Mouse (Mus musculus) liver, postnatal 0 days (tissue): ENCODE measurements around the gene Mri1. TPM values are rescaled to one million over a fixed set of nuclear protein-coding genes. Genes with fewer than 3 reads are reported as not detected.

Experiments used
- ATAC-seq: fragments of 200-750 bp; cut with Nextera tagmentation; 2 replicates; pipeline ENCODE4 v1.8.0; 2017; ENCODE audit warnings: mild to moderate bottlenecking, moderate library complexity
- DNase-seq: peaks from one replicate; pipeline ENCODE4 v3.0.0-alpha.2; 2016
- H3K27ac ChIP-seq: fragments of 300-500 bp; sonication (generic); 2 replicates; pipeline ENCODE4 v1.5.1; 2014; ENCODE audit warnings: antibody characterized with exemption, moderate library complexity, mild to moderate bottlenecking, low read depth
- H3K27me3 ChIP-seq: fragments of 300-500 bp; sonication (generic); 2 replicates; pipeline ENCODE4 v1.6.1; 2014; ENCODE audit warnings: low read length, control low read depth, mixed read lengths; ENCODE audit not compliant: insufficient read depth
- H3K36me3 ChIP-seq: fragments of 300-500 bp; sonication (generic); replicated peaks from 2 replicates; pipeline ENCODE4 v1.6.1; 2014; ENCODE audit warnings: mild to moderate bottlenecking, control low read depth, low read length, moderate library complexity, mixed read lengths; ENCODE audit not compliant: insufficient read depth
- H3K4me1 ChIP-seq: fragments of 300-500 bp; sonication (generic); 2 replicates; pipeline ENCODE4 v1.6.1; 2014; ENCODE audit warnings: antibody characterized with exemption, mild to moderate bottlenecking, control low read depth; ENCODE audit not compliant: insufficient read depth
- H3K4me2 ChIP-seq: fragments of 300-500 bp; sonication (generic); 2 replicates; pipeline ENCODE4 v1.6.1; 2014; ENCODE audit warnings: low read depth, mild to moderate bottlenecking, low read length, moderate library complexity, mixed read lengths
- H3K4me3 ChIP-seq: fragments of 300-500 bp; sonication (generic); 2 replicates; pipeline ENCODE4 v1.5.1; 2014; ENCODE audit warnings: low read depth, low read length
- H3K9ac ChIP-seq: fragments of 300-500 bp; sonication (generic); replicated peaks from 2 replicates; pipeline ENCODE4 v1.6.1; 2014; ENCODE audit warnings: mild to moderate bottlenecking, moderate library complexity
- H3K9me3 ChIP-seq: fragments of 300-500 bp; sonication (generic); 2 replicates; pipeline ENCODE4 v1.6.1; 2016; ENCODE audit warnings: mild to moderate bottlenecking, control low read depth, low read length, mixed read lengths
- CTCF ChIP-seq: sonication (generic); IDR thresholded peaks from 2 replicates; pipeline ENCODE4 v1.5.1; 2016; ENCODE audit warnings: antibody characterized with exemption, low read depth
- EP300 ChIP-seq: IDR thresholded peaks from 2 replicates; pipeline ENCODE4 v1.6.1; 2016; ENCODE audit warnings: antibody characterized with exemption, low read depth, mild to moderate bottlenecking
- WGBS: fragments of 180-500 bp; shearing (Covaris S2); extraction: QIAGEN DNeasy Blood & Tissue Kit; methylation state at CpG from one replicate; pipeline ENCODE4 v1.1.7; 2014; ENCODE audit not compliant: insufficient replicate concordance; 5-methylcytosine and 5-hydroxymethylcytosine counted together
- polyA plus RNA-seq: library from polyadenylated mRNA; unstranded; fragments of >200 nt; fragmentation: Nextera tagmentation; extraction: Ambion mirVana; gene quantifications from 2 replicates; pipeline ENCODE4 v1.2.1, GENCODE M21; 2015

Gene Mri1
- polyA plus RNA-seq, 1 experiment from 2014 or later: 41.9 TPM

DNA sequence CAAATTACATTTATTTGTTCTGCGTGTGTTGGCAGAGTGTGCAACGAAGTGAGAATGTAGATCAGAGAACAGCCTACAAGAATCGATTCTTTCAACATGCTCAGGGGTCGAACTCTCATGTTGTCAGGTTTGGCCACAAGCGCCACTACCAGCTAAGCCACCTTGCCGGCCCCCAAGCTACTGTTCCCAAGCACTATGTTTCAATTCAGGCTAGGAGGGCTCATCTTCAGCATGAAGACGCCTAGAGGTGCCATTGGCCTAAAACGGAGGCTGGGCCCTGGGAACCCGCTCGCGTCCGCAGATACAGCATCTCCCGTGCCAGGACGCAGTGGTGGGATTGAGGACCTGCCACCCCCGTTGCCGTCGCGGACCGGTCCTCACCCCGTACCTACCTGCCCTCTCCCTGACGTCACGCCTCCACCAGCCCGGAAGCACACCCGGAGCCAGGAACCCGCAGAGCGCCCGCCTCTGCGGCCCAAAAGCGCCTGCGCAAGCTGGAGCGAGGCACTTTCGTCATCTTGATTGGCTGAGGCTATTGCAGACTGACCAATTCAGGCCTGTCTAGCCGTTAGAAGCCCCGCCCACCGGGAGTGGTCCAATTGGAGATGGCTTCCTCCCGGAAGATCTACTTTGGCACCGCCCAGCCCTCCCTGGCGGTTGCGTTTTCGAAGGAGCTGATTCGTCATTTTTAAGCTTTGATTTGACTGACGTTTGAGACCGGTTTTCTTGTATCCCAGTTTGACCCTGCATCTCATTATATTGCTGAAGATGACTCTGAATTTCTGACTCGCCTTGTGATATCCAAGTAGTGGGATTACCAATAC is 13.0 kb upstream of the Mri1 start, which contains the start of gene Ccdc130:
Gene Ccdc130 (minus strand): TSS at position 431 of the 824 bp plus-strand sequence.
- H3K4me2 ChIP-seq: peak within 1 kb of the TSS; percentile 74
- no peaks in the 10 kb centered on the region for H3K27me3 ChIP-seq
- H3K4me1 ChIP-seq: peaks cover 4% of the 10 kb centered on the region
- peak within 1 kb of the TSS; percentile 68 for H3K4me3 ChIP-seq
- ATAC-seq (peak; percentile 100), DNase-seq (peak; percentile 100)
- H3K9ac ChIP-seq: peak within 1 kb of the TSS; percentile 66
- peak within 1 kb of the TSS; percentile 66 for H3K27ac ChIP-seq
- under 1% methylated on average over 44 of the region's 44 CpGs for WGBS
- H3K9me3 ChIP-seq: no peaks in the 10 kb centered on the region
- H3K36me3 ChIP-seq: peaks cover 4% of the 10 kb centered on the region; the same call in 1 of the 2 replicates
- TF ChIP-seq CTCF (no peak), EP300 (no peak)

DNA sequence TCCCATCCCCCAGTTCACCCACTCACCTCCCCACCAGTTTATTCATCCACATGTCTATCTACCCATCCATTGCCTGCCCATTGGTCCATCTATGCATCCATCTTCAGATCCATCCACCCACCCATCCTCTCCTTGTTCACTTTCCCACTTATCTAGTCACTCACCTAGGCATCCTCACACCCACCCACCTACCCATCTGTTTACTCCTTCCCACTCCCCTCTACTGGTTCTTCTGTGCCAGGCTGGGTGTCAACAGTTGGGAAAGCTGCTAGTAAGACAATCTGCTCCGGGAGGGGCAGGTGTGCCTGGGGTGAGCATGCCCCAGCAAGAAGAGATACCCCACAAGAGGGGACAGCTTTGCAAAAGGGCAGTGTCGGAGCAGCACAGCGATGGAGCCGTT is 4.0 kb upstream of the Mri1 start:
- DNase-seq (no peak), ATAC-seq (no peak)
- Histone ChIP-seq H3K9ac (no peak overlapping the region), H3K9me3 (no peaks in the 10 kb centered on the region), H3K27ac (no peak overlapping the region), H3K36me3 (peaks cover 63% of the 10 kb centered on the region), H3K4me1 (peaks cover 14% of the 10 kb centered on the region), H3K4me2 (no peak overlapping the region), H3K4me3 (no peak overlapping the region), H3K27me3 (no peaks in the 10 kb centered on the region)
- WGBS: 91% methylated on average over 4 of the region's 4 CpGs
- no peak for TF ChIP-seq EP300
- no peak for TF ChIP-seq CTCF

DNA sequence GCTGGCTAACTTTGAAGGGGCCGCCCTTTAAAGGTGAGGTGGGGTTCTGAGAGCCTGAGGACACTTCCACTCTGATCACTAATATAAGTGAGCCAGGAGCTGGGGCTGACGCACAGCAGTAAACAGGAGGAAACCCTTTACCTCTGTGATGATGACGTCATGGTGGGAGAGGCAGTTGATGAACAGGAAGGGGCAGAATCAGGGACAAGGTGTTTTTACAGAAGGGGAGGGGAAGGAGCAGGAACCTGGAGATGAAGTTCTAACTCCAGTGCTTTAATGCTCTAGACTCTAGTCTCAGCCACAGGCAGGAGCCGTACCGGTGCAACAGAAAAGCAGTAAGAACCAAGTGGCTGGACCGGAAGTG is 686 bp downstream of the Mri1 start:
- ATAC-seq (peak; percentile 71), DNase-seq (no peak)
- no peak for TF ChIP-seq EP300
- no peak for TF ChIP-seq CTCF
- peak overlapping the region; percentile 96 for H3K4me2 ChIP-seq
- H3K4me1 ChIP-seq: peaks cover 18% of the 10 kb centered on the region
- H3K27me3 ChIP-seq: no peaks in the 10 kb centered on the region
- H3K27ac ChIP-seq: peak overlapping the region; percentile 84
- peaks cover 38% of the 10 kb centered on the region for H3K36me3 ChIP-seq
- peak overlapping the region; percentile 78 for H3K9ac ChIP-seq
- H3K9me3 ChIP-seq: no peaks in the 10 kb centered on the region
- H3K4me3 ChIP-seq: peak overlapping the region; percentile 73
- WGBS: 14% methylated on average over 6 of the region's 6 CpGs

DNA sequence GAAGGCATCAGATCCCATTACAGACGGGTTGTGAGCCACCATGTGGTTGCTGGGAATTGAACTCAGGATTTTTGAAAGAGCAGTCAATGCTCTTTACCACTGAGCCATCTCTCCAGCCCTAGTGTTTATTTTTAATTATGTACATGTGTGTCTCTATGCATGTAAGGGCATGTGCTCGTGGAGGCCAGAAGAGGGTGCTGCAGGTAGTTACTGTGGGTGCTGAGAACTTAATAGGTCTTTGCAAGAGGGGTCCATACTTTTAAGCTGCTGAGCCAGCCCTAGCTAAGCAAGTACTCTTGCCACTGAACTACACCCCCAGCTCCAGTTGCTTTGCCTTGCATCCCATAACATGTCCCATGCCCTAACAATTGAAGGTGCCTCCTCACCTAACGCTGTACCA is 1.3 kb downstream of the Mri1 start:
- Histone ChIP-seq H3K27ac (peak overlapping the region; percentile 84), H3K36me3 (peaks cover 38% of the 10 kb centered on the region), H3K9me3 (no peaks in the 10 kb centered on the region), H3K27me3 (no peaks in the 10 kb centered on the region), H3K9ac (no peak overlapping the region), H3K4me2 (peak overlapping the region; percentile 96), H3K4me1 (peaks cover 18% of the 10 kb centered on the region), H3K4me3 (peak overlapping the region; percentile 73)
- DNase-seq: no peak
- WGBS: 80% methylated on average over 3 of the region's 3 CpGs
- no peak for ATAC-seq
- TF ChIP-seq CTCF (peak; percentile 27; the same call in 1 of the 2 replicates), EP300 (no peak)

DNA sequence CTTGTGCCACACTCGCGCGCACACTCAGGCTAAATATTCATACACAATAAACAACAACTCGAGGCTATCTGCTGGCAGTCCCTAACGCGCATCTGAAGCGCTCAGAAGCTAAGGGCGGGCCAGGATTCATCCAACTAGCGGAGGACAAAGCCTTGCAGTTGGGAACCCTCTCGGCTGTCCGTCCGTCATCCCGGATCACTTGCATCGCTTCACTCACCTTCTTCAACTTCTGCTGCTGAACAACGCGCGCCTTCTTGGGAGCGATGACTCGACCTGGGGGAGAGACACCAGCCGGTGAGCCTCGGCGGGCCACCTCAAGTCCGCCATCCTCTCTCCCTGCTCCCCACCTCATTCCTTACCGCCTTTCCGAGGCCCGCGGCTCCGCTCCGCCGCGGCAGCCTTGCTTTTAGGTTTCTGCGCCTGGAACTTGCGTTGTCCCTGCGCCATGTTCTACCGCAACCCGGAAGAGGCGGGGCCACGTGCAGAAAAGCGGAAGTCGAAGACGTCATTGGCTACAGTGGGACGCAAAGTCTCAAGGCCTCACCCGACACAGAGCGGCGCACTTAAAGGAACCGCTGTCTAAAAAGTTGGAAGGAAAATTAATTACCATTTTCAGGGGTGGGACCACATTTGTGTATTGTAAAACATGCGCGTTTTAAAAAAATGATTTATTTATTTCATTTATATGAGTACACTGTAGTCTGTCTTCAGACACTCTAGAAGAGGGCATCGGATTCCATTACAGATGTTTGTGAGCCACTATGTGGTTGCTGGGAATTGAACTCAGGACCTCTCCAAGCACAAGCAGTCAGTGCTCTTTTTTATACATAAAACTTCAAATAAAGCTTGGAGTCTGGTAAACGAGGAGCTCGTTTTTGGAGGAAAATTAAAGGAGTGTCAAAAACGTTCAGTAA is 7.6 kb downstream of the Mri1 start, which contains the start of gene D8Ertd738e:
Gene D8Ertd738e (minus strand): TSS at position 463 of the 914 bp plus-strand sequence.
- H3K9me3 ChIP-seq: no peaks in the 10 kb centered on the region
- ATAC-seq (peak; percentile 97), DNase-seq (peak; percentile 94)
- peak within 1 kb of the TSS; percentile 98 for H3K4me3 ChIP-seq
- peaks cover 9% of the 10 kb centered on the region for H3K4me1 ChIP-seq
- peak within 1 kb of the TSS; percentile 97 for H3K9ac ChIP-seq
- no peak for TF ChIP-seq EP300
- TF ChIP-seq CTCF: no peak
- peak within 1 kb of the TSS; percentile 87 for H3K4me2 ChIP-seq
- WGBS: 3% methylated on average over 52 of the region's 52 CpGs
- H3K27me3 ChIP-seq: no peaks in the 10 kb centered on the region
- H3K27ac ChIP-seq: peak within 1 kb of the TSS; percentile 92
- peaks cover 49% of the 10 kb centered on the region for H3K36me3 ChIP-seq

DNA sequence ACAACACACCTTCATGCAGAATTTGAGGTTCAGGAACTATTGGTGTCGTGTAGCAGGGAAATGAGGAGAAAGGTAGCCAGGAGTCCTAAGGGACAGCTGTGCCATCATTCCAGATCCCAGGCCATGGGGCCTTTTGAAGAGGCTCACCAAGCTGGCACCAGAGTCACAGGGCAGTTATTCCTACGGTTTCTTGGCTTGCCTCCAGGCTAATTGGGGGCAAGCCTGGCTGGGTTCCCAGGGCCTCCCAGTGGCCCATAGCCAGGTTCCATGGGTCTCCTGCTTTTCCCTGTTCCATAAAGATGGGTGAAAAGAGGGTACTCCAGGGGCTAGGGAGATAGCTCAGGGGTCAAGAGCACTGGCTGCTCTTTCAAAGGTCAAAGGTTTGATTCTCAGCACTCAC is 15.3 kb downstream of the Mri1 start:
- ATAC-seq (no peak), DNase-seq (no peak)
- Histone ChIP-seq H3K36me3 (peaks cover 23% of the 10 kb centered on the region), H3K27me3 (no peaks in the 10 kb centered on the region), H3K27ac (no peak overlapping the region), H3K4me1 (0 out of 2 replicates have a peak, but pooled peaks cover 6% of the 10 kb centered on the region), H3K4me3 (no peak overlapping the region), H3K4me2 (no peak overlapping the region), H3K9ac (no peak overlapping the region), H3K9me3 (no peaks in the 10 kb centered on the region)
- 53% methylated on average over 2 of the region's 2 CpGs for WGBS
- TF ChIP-seq CTCF: no peak
- no peak for TF ChIP-seq EP300
